Mouse (Mus musculus) limb, embryonic 14.5 days (tissue): ENCODE results near the gene Plekhb2. TPM values are rescaled to one million over a fixed set of nuclear protein-coding genes. Genes with fewer than 3 reads are reported as not detected.

ENCODE experiments used
- ATAC-seq: fragments of 200-750 bp; cut with Nextera tagmentation; 2 replicates; pipeline ENCODE4 v1.8.0; 2017; ENCODE audit warnings: low read depth, moderate number of reproducible peaks, moderate TSS enrichment; ENCODE audit not compliant: low FRiP score
- DNase-seq: peaks from one replicate; pipeline ENCODE4 v3.0.0-alpha.2; 2015; ENCODE audit warnings: low spot score
- H3K27ac ChIP-seq: fragments of 300-500 bp; sonication (generic); replicated peaks from 2 replicates; pipeline ENCODE4 v1.5.1; 2014; ENCODE audit warnings: low read depth, mild to moderate bottlenecking, low read length, moderate library complexity, mixed read lengths
- H3K27me3 ChIP-seq: fragments of 300-500 bp; sonication (generic); 2 replicates; pipeline ENCODE4 v1.6.1; 2014; ENCODE audit warnings: low read length, mixed read lengths; ENCODE audit not compliant: control insufficient read depth, insufficient read depth
- H3K36me3 ChIP-seq: fragments of 300-500 bp; sonication (generic); 2 replicates; pipeline ENCODE4 v1.6.1; 2014; ENCODE audit warnings: mild to moderate bottlenecking, low read length, moderate library complexity, mixed read lengths; ENCODE audit not compliant: control insufficient read depth, insufficient read depth
- H3K4me1 ChIP-seq: fragments of 300-500 bp; sonication (generic); 2 replicates; pipeline ENCODE4 v1.6.1; 2014; ENCODE audit warnings: antibody characterized with exemption, low read length, mixed read lengths; ENCODE audit not compliant: control insufficient read depth, insufficient read depth
- H3K4me2 ChIP-seq: fragments of 300-500 bp; sonication (generic); replicated peaks from 2 replicates; pipeline ENCODE4 v1.6.1; 2014; ENCODE audit warnings: low read depth, mild to moderate bottlenecking, low read length, moderate library complexity; ENCODE audit not compliant: severe bottlenecking
- H3K4me3 ChIP-seq: fragments of 300-500 bp; sonication (generic); replicated peaks from 2 replicates; pipeline ENCODE4 v1.5.1; 2014; ENCODE audit warnings: low read length
- H3K9ac ChIP-seq: fragments of 300-500 bp; sonication (generic); 2 replicates; pipeline ENCODE4 v1.6.1; 2014; ENCODE audit warnings: mild to moderate bottlenecking, low read depth, low read length, moderate library complexity; ENCODE audit not compliant: severe bottlenecking
- H3K9me3 ChIP-seq: fragments of 300-500 bp; sonication (generic); 2 replicates; pipeline ENCODE4 v1.6.1; 2016; ENCODE audit warnings: low read length; ENCODE audit not compliant: control insufficient read depth
- POLR2A ChIP-seq: fragments of 200-500 bp; IDR thresholded peaks from 2 replicates; pipeline ENCODE4 v1.8.0; 2012; ENCODE audit warnings: inconsistent platforms, mild to moderate bottlenecking, moderate library complexity, borderline replicate concordance; ENCODE audit not compliant: insufficient read depth, insufficient read length; ENCODE audit errors: extremely low read depth
- WGBS: fragments of 180-500 bp; shearing (Covaris S2); extraction: QIAGEN DNeasy Blood & Tissue Kit; methylation state at CpG from one replicate; pipeline ENCODE4 v1.1.7; 2014; 5-methylcytosine and 5-hydroxymethylcytosine counted together
- polyA plus RNA-seq, 2 experiments: library from polyadenylated mRNA; depleted of rRNA in 1 of 2; stranded (reverse) in 1 of 2; unstranded in 1 of 2; fragments of >200 nt; fragmentation: Nextera tagmentation in 1 of 2; extraction: Ambion mirVana in 1 of 2; gene quantifications; 2 replicates each; pipeline versions ENCODE4 v1.2.1 to v1.2.3; 2012 to 2014

The Plekhb2 gene
- polyA plus RNA-seq, 2 experiments: 9.5 to 15.6 TPM

- no peak for TF ChIP-seq POLR2A
- Histone ChIP-seq H3K4me2 (no peak overlapping the region), H3K4me1 (no peaks in the 10 kb centered on the region), H3K36me3 (peaks cover 8% of the 10 kb centered on the region), H3K27ac (no peak overlapping the region), H3K9me3 (no peaks in the 10 kb centered on the region), H3K9ac (no peak overlapping the region), H3K4me3 (no peak overlapping the region), H3K27me3 (no peaks in the 10 kb centered on the region)
- WGBS: 54% methylated on average over 10 of the region's 10 CpGs
- ATAC-seq (no peak), DNase-seq (peak; percentile 83)
These were observed 17.2 kb downstream of the Plekhb2 start for GRCm38 (mm10) chr1:34866815-34867573.

GRCm38 (mm10) chr1:34867574-34867955 is 17.8 kb downstream of the Plekhb2 start:
- Histone ChIP-seq H3K36me3 (peaks cover 8% of the 10 kb centered on the region), H3K4me2 (no peak overlapping the region), H3K4me3 (no peak overlapping the region), H3K9me3 (no peaks in the 10 kb centered on the region), H3K27me3 (no peaks in the 10 kb centered on the region), H3K4me1 (no peaks in the 10 kb centered on the region), H3K9ac (no peak overlapping the region), H3K27ac (no peak overlapping the region)
- DNase-seq: no peak
- ATAC-seq: no peak
- no peak for TF ChIP-seq POLR2A
- 91% methylated on average over 5 of the region's 5 CpGs for WGBS

GRCm38 (mm10) chr1:34868391-34868790 is 18.6 kb downstream of the Plekhb2 start:
- WGBS: 89% methylated on average over 8 of the region's 8 CpGs

GRCm38 (mm10) chr1:34869231-34869630 is 19.5 kb downstream of the Plekhb2 start:
- Histone ChIP-seq H3K27me3 (no peaks in the 10 kb centered on the region), H3K4me3 (no peak overlapping the region), H3K9me3 (no peaks in the 10 kb centered on the region), H3K27ac (no peak overlapping the region), H3K36me3 (no peaks in the 10 kb centered on the region), H3K9ac (no peak overlapping the region), H3K4me1 (no peaks in the 10 kb centered on the region), H3K4me2 (no peak overlapping the region)
- 93% methylated on average over 16 of the region's 16 CpGs for WGBS
- DNase-seq: no peak
- no peak for ATAC-seq
- TF ChIP-seq POLR2A: no peak

More at GRCm38 (mm10) chr1:34868391-34868790, 18.6 kb downstream of the Plekhb2 start:
- H3K27me3 ChIP-seq: no peaks in the 10 kb centered on the region
- no peaks in the 10 kb centered on the region for H3K9me3 ChIP-seq
- no peak overlapping the region for H3K4me2 ChIP-seq
- no peak for ATAC-seq
- no peak overlapping the region for H3K9ac ChIP-seq
- H3K4me1 ChIP-seq: no peaks in the 10 kb centered on the region
- H3K4me3 ChIP-seq: no peak overlapping the region
- TF ChIP-seq POLR2A: no peak
- no peak overlapping the region for H3K27ac ChIP-seq
- H3K36me3 ChIP-seq: peaks cover 2% of the 10 kb centered on the region; the same call in 1 of the 2 replicates
- no peak for DNase-seq

DNA sequence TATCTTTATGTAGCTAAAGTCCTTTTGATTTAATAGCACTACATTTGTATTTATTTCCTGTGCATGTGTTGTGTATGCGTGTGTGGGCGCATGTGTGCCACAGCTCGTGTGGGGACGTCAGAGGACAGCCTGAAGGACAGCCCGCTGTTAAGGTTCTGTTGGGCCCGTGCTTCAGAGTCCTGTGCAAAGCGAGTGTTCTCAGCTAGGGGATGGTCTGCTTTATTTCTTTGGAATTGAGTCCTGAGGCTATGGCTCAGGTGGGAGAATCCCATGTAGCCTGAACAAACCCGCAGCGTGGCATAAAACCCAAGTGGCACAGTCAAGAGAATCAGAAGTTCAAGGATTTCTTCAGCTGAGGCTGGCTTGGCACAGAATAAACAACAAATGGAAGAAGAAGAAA is 21.4 kb downstream of the Plekhb2 start:
- DNase-seq (no peak), ATAC-seq (no peak)
- Histone ChIP-seq H3K27me3 (no peaks in the 10 kb centered on the region), H3K36me3 (no peaks in the 10 kb centered on the region), H3K27ac (no peak overlapping the region), H3K9me3 (no peaks in the 10 kb centered on the region), H3K4me2 (no peak overlapping the region), H3K9ac (no peak overlapping the region), H3K4me3 (no peak overlapping the region), H3K4me1 (no peaks in the 10 kb centered on the region)
- 88% methylated on average over 9 of the region's 9 CpGs for WGBS
- no peak for TF ChIP-seq POLR2A
